Mouse (Mus musculus): ENCODE measurements around the gene Cad.
"Not testable (repeated sequence)": the region's sequence is repeated elsewhere in the genome, so short reads cannot be mapped to it uniquely, and the experiment has no call there.

Gene Cad

GRCm38 (mm10) chr5:31054261-31055215 lies at the start of gene Cad:
Cad (plus strand) TSS chr5:31054780.
- DNase-seq (ENCODE audit: low spot score) = peak; percentile 92

GRCm38 (mm10) chr5:31012737-31013136 lies 41.8 kb upstream of the Cad start:
- no peak for DNase-seq (ENCODE audit: low spot score)

GRCm38 (mm10) chr5:31015913-31016312 lies 38.7 kb upstream of the Cad start:
- no peak for DNase-seq (ENCODE audit: low spot score)

- DNase-seq (ENCODE audit: low spot score) = not testable (repeated sequence)
Measured at GRCm38 (mm10) chr5:31021790-31022189, 32.8 kb upstream of the Cad start.

- no peak for DNase-seq (ENCODE audit: low spot score)
Measured at GRCm38 (mm10) chr5:31022690-31023089, 31.9 kb upstream of the Cad start.

- no peak for DNase-seq (ENCODE audit: low spot score)
Measured at GRCm38 (mm10) chr5:31023254-31023653, 31.3 kb upstream of the Cad start.

- no peak for DNase-seq (ENCODE audit: low spot score)
Measured at GRCm38 (mm10) chr5:31024641-31025040, 29.9 kb upstream of the Cad start.

GRCm38 (mm10) chr5:31030926-31031325 lies 23.7 kb upstream of the Cad start:
- no peak for DNase-seq (ENCODE audit: low spot score)

GRCm38 (mm10) chr5:31031508-31031907 lies 23.1 kb upstream of the Cad start:
- DNase-seq (ENCODE audit: low spot score) = no peak

- no peak for DNase-seq (ENCODE audit: low spot score)
Measured at GRCm38 (mm10) chr5:31034669-31035068, 19.9 kb upstream of the Cad start.

- DNase-seq (ENCODE audit: low spot score) = not testable (repeated sequence)
Measured at GRCm38 (mm10) chr5:31036556-31036955, 18.0 kb upstream of the Cad start.

GRCm38 (mm10) chr5:31038171-31038845 lies 16.3 kb upstream of the Cad start:
- DNase-seq (ENCODE audit: low spot score) = no peak

GRCm38 (mm10) chr5:31046416-31046815 lies 8.2 kb upstream of the Cad start:
- no peak for DNase-seq (ENCODE audit: low spot score)

- no peak for DNase-seq (ENCODE audit: low spot score)
Measured at GRCm38 (mm10) chr5:31047074-31047473, 7.5 kb upstream of the Cad start.

GRCm38 (mm10) chr5:31047848-31048762 lies 6.5 kb upstream of the Cad start, which contains the start of gene Atraid:
Atraid (plus strand) TSS chr5:31048312.
- peak; percentile 96 for DNase-seq (ENCODE audit: low spot score)

- peak; percentile 14 for DNase-seq (ENCODE audit: low spot score)
Measured at GRCm38 (mm10) chr5:31048763-31049641, 5.6 kb upstream of the Cad start, which contains the start of gene Slc5a6. Slc5a6 (minus strand) TSS chr5:31048924.

- no peak for DNase-seq (ENCODE audit: low spot score)
Measured at GRCm38 (mm10) chr5:31050427-31050826, 4.2 kb upstream of the Cad start.

- not testable (repeated sequence) for DNase-seq (ENCODE audit: low spot score)
Measured at GRCm38 (mm10) chr5:31053728-31054127, 852 bp upstream of the Cad start.

GRCm38 (mm10) chr5:31055216-31056140 lies 898 bp downstream of the Cad start:
- no peak for DNase-seq (ENCODE audit: low spot score)

- DNase-seq (ENCODE audit: low spot score) = no peak
Measured at GRCm38 (mm10) chr5:31069810-31070209, 15.2 kb downstream of the Cad start.
